Mouse (Mus musculus) myocyte (in vitro differentiated cells): ENCODE data around the gene Gk.

Source experiments
- MYOD1 ChIP-seq, 3 experiments: IDR thresholded peaks; one replicate each; pipeline ENCODE4 v1.6.1; 2011; ENCODE audit warnings: control low read depth in 2 of 3, low read depth in 2 of 3, mild to moderate bottlenecking in 2 of 3, moderate library complexity in 1 of 3; ENCODE audit not compliant: insufficient read length in 2 of 3, control insufficient read depth in 1 of 3
- POLR2A ChIP-seq: IDR thresholded peaks from one replicate; pipeline ENCODE4 v1.6.1; 2011; ENCODE audit warnings: low read depth, mild to moderate bottlenecking, control low read depth, moderate library complexity; ENCODE audit not compliant: insufficient read length
- USF1 ChIP-seq: IDR thresholded peaks from one replicate; pipeline ENCODE4 v1.6.1; 2011; ENCODE audit warnings: low read depth, mild to moderate bottlenecking, control low read depth, moderate library complexity

GRCm38 (mm10) chrX:85676808-85677207 lies 99.8 kb downstream of the Gk start:
- TF ChIP-seq USF1 (no peak), POLR2A (no peak), MYOD1 (IDR thresholded peaks at IDR 0.05; ENCODE audit: control insufficient read depth in 1 of 3, insufficient read length in 2 of 3, low read depth in 2 of 3) (no peak)
